Mouse (Mus musculus): ENCODE results near the gene Cdk2ap2. TPM values are rescaled to one million over a fixed set of nuclear protein-coding genes. Genes with fewer than 3 reads are reported as not detected.
A peak's percentile ranks its signal among the peaks of the same experiment; 100 is the strongest.

Cdk2ap2 gene
- polyA plus RNA-seq, 1 experiment from 2014 or later, result 79.2 TPM

- peaks cover 9% of the 10 kb centered on the region; the same call in 1 of the 2 replicates for H3K27me3 ChIP-seq (ENCODE audit: control insufficient read depth, insufficient read depth, low read length)
- H3K9me3 ChIP-seq (ENCODE audit: control insufficient read depth, low read length), result no peaks in the 10 kb centered on the region
- peak overlapping the region; percentile 53 for H3K9ac ChIP-seq
- peaks cover 48% of the 10 kb centered on the region for H3K4me1 ChIP-seq (replicated peaks; ENCODE audit: control insufficient read depth, insufficient read depth, low read length)
- no peak for DNase-seq (ENCODE audit: low spot score)
- WGBS, result 2% methylated on average over 21 of the region's 21 CpGs
- H3K36me3 ChIP-seq (replicated peaks; ENCODE audit: control insufficient read depth, insufficient read depth), result no peaks in the 10 kb centered on the region
- no peak for ATAC-seq (ENCODE audit: low FRiP score)
- peak overlapping the region; percentile 66 for H3K4me3 ChIP-seq (replicated peaks; ENCODE audit: low read length)
- H3K4me2 ChIP-seq (replicated peaks), result peak overlapping the region; percentile 73
- H3K27ac ChIP-seq, result no peak overlapping the region
Measured at GRCm38 (mm10) chr19:4097441-4097825, 451 bp downstream of the Cdk2ap2 start.

DNA sequence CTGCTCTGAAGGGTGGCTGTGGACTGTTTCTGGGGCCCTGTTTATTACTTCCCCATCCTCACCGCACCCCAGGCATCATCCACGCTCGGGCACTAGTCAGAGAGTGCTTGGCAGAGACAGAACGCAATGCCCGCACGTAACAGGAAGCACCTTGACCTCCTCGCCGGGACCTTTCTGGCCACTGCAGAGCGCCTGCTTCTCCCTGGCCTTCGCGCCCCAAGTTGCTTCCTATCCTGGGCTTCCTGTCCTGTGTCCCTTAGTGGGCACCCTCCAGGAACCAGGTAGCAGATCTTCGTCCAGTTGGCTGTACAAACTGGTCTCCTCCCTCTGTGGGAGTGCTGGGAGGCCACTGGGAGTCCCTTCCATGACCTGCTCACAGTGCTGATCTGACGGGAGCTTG is 1.4 kb downstream of the Cdk2ap2 start:
- WGBS, result 90% methylated on average over 13 of the region's 13 CpGs
- Histone ChIP-seq H3K27ac (no peak overlapping the region), H3K36me3 (replicated peaks; ENCODE audit: control insufficient read depth, insufficient read depth) (peaks cover 4% of the 10 kb centered on the region), H3K4me3 (replicated peaks; ENCODE audit: low read length) (no peak overlapping the region), H3K27me3 (ENCODE audit: control insufficient read depth, insufficient read depth, low read length) (peaks cover 9% of the 10 kb centered on the region; the same call in 1 of the 2 replicates), H3K9ac (no peak overlapping the region), H3K4me1 (replicated peaks; ENCODE audit: control insufficient read depth, insufficient read depth, low read length) (peaks cover 48% of the 10 kb centered on the region), H3K9me3 (ENCODE audit: control insufficient read depth, low read length) (no peaks in the 10 kb centered on the region), H3K4me2 (replicated peaks) (no peak overlapping the region)
- DNase-seq (ENCODE audit: low spot score) (no peak), ATAC-seq (ENCODE audit: low FRiP score) (no peak)

GRCm38 (mm10) chr19:4099056-4099455 is 2.1 kb downstream of the Cdk2ap2 start:
- H3K4me3 ChIP-seq (replicated peaks; ENCODE audit: low read length), result no peak overlapping the region
- DNase-seq (ENCODE audit: low spot score) (peak; percentile 87), ATAC-seq (ENCODE audit: low FRiP score) (no peak)
- H3K4me2 ChIP-seq (replicated peaks), result peak overlapping the region; percentile 86; the same call in 1 of the 2 replicates
- H3K27ac ChIP-seq, result no peak overlapping the region
- H3K4me1 ChIP-seq (replicated peaks; ENCODE audit: control insufficient read depth, insufficient read depth, low read length), result peaks cover 48% of the 10 kb centered on the region
- H3K9ac ChIP-seq, result no peak overlapping the region
- WGBS, result 15% methylated on average over 9 of the region's 9 CpGs
- H3K27me3 ChIP-seq (ENCODE audit: control insufficient read depth, insufficient read depth, low read length), result peaks cover 9% of the 10 kb centered on the region; the same call in 1 of the 2 replicates
- H3K9me3 ChIP-seq (ENCODE audit: control insufficient read depth, low read length), result no peaks in the 10 kb centered on the region
- H3K36me3 ChIP-seq (replicated peaks; ENCODE audit: control insufficient read depth, insufficient read depth), result peaks cover 5% of the 10 kb centered on the region

- peaks cover 48% of the 10 kb centered on the region for H3K4me1 ChIP-seq (replicated peaks; ENCODE audit: control insufficient read depth, insufficient read depth, low read length)
- WGBS, result under 1% methylated on average over 52 of the region's 53 CpGs
- no peak for ATAC-seq (ENCODE audit: low FRiP score)
Measured at GRCm38 (mm10) chr19:4099837-4100717, 3.1 kb downstream of the Cdk2ap2 start, which contains the start of gene Pitpnm1. Pitpnm1 (plus strand) TSS chr19:4099998.

GRCm38 (mm10) chr19:4100718-4101261 is 3.8 kb downstream of the Cdk2ap2 start:
- Histone ChIP-seq H3K27ac (peak overlapping the region; percentile 53), H3K36me3 (replicated peaks; ENCODE audit: control insufficient read depth, insufficient read depth) (peaks cover 11% of the 10 kb centered on the region), H3K9me3 (ENCODE audit: control insufficient read depth, low read length) (no peaks in the 10 kb centered on the region), H3K9ac (peak overlapping the region; percentile 75), H3K4me3 (replicated peaks; ENCODE audit: low read length) (peak overlapping the region; percentile 64), H3K4me1 (replicated peaks; ENCODE audit: control insufficient read depth, insufficient read depth, low read length) (peaks cover 48% of the 10 kb centered on the region), H3K4me2 (replicated peaks) (peak overlapping the region; percentile 86), H3K27me3 (ENCODE audit: control insufficient read depth, insufficient read depth, low read length) (peaks cover 9% of the 10 kb centered on the region; the same call in 1 of the 2 replicates)
- ATAC-seq (ENCODE audit: low FRiP score) (no peak; the same call in 1 of the 2 replicates), DNase-seq (ENCODE audit: low spot score) (peak; percentile 59)
- WGBS, result under 1% methylated on average over 52 of the region's 52 CpGs

More at GRCm38 (mm10) chr19:4099837-4100717, 3.1 kb downstream of the Cdk2ap2 start, which contains the start of gene Pitpnm1:
- peak within 1 kb of the TSS; percentile 53 for H3K27ac ChIP-seq
- no peaks in the 10 kb centered on the region for H3K9me3 ChIP-seq (ENCODE audit: control insufficient read depth, low read length)
- DNase-seq (ENCODE audit: low spot score), result no peak
- H3K36me3 ChIP-seq (replicated peaks; ENCODE audit: control insufficient read depth, insufficient read depth), result peaks cover 5% of the 10 kb centered on the region
- H3K9ac ChIP-seq, result peak within 1 kb of the TSS; percentile 75
- H3K27me3 ChIP-seq (ENCODE audit: control insufficient read depth, insufficient read depth, low read length), result peaks cover 9% of the 10 kb centered on the region; the same call in 1 of the 2 replicates
- H3K4me3 ChIP-seq (replicated peaks; ENCODE audit: low read length), result peak within 1 kb of the TSS; percentile 64
- peak within 1 kb of the TSS; percentile 86 for H3K4me2 ChIP-seq (replicated peaks)

DNA sequence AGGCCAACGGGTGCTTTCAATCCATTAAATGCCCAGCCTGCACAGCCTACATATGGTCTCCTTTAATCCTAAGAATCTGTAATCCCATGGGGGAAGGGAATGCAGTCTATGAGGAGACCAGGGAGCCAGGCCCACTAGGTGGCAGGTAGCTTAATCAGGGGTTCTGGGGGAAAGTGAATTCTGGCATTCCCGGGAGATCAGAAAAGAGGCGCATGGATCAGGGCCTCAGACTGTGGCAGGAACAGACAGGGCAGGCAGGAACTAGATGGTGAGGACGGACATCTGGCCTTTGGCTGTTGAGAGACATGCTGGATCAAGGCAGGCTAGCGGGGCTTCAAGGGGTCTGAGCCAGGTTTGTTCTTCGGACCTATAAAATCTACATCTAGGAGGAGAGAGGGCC is 4.5 kb downstream of the Cdk2ap2 start:
- Histone ChIP-seq H3K4me1 (replicated peaks; ENCODE audit: control insufficient read depth, insufficient read depth, low read length) (peaks cover 41% of the 10 kb centered on the region), H3K27me3 (ENCODE audit: control insufficient read depth, insufficient read depth, low read length) (peaks cover 9% of the 10 kb centered on the region; the same call in 1 of the 2 replicates), H3K9me3 (ENCODE audit: control insufficient read depth, low read length) (no peaks in the 10 kb centered on the region), H3K4me3 (replicated peaks; ENCODE audit: low read length) (peak overlapping the region; percentile 64), H3K27ac (peak overlapping the region; percentile 53), H3K4me2 (replicated peaks) (peak overlapping the region; percentile 86), H3K36me3 (replicated peaks; ENCODE audit: control insufficient read depth, insufficient read depth) (peaks cover 15% of the 10 kb centered on the region), H3K9ac (peak overlapping the region; percentile 75)
- WGBS, result 63% methylated on average over 6 of the region's 6 CpGs
- ATAC-seq (ENCODE audit: low FRiP score) (no peak), DNase-seq (ENCODE audit: low spot score) (no peak)

GRCm38 (mm10) chr19:4102049-4102448 is 5.1 kb downstream of the Cdk2ap2 start:
- Histone ChIP-seq H3K9me3 (ENCODE audit: control insufficient read depth, low read length) (no peaks in the 10 kb centered on the region), H3K27me3 (ENCODE audit: control insufficient read depth, insufficient read depth, low read length) (peaks cover 9% of the 10 kb centered on the region; the same call in 1 of the 2 replicates), H3K4me3 (replicated peaks; ENCODE audit: low read length) (peak overlapping the region; percentile 64), H3K4me2 (replicated peaks) (peak overlapping the region; percentile 86), H3K36me3 (replicated peaks; ENCODE audit: control insufficient read depth, insufficient read depth) (peaks cover 15% of the 10 kb centered on the region), H3K4me1 (replicated peaks; ENCODE audit: control insufficient read depth, insufficient read depth, low read length) (peaks cover 40% of the 10 kb centered on the region), H3K9ac (peak overlapping the region; percentile 75), H3K27ac (no peak overlapping the region)
- 94% methylated on average over 2 of the region's 2 CpGs for WGBS
- ATAC-seq (ENCODE audit: low FRiP score) (no peak), DNase-seq (ENCODE audit: low spot score) (no peak)

DNA sequence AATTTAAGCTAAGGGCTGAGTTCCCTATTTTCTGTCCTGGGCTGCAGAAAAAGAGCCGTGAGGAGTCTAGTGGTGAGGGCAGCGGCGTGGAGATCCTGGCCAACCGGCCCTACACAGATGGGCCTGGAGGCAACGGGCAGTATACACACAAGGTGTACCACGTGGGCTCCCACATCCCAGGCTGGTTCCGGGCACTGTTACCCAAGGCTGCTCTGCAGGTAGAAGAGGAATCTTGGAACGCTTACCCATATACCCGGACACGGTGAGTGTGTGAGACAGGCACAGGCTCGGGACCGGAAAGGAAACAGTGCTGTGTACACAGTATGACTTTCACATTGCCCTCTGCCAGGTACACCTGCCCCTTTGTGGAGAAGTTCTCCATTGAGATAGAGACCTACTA is 5.6 kb downstream of the Cdk2ap2 start:
- Histone ChIP-seq H3K27ac (no peak overlapping the region), H3K9ac (no peak overlapping the region), H3K36me3 (replicated peaks; ENCODE audit: control insufficient read depth, insufficient read depth) (peaks cover 17% of the 10 kb centered on the region), H3K9me3 (ENCODE audit: control insufficient read depth, low read length) (no peaks in the 10 kb centered on the region), H3K4me3 (replicated peaks; ENCODE audit: low read length) (no peak overlapping the region), H3K4me2 (replicated peaks) (no peak overlapping the region), H3K4me1 (replicated peaks; ENCODE audit: control insufficient read depth, insufficient read depth, low read length) (peaks cover 38% of the 10 kb centered on the region), H3K27me3 (ENCODE audit: control insufficient read depth, insufficient read depth, low read length) (peaks cover 9% of the 10 kb centered on the region; the same call in 1 of the 2 replicates)
- ATAC-seq (ENCODE audit: low FRiP score) (no peak), DNase-seq (ENCODE audit: low spot score) (no peak)
- 93% methylated on average over 12 of the region's 12 CpGs for WGBS

DNA sequence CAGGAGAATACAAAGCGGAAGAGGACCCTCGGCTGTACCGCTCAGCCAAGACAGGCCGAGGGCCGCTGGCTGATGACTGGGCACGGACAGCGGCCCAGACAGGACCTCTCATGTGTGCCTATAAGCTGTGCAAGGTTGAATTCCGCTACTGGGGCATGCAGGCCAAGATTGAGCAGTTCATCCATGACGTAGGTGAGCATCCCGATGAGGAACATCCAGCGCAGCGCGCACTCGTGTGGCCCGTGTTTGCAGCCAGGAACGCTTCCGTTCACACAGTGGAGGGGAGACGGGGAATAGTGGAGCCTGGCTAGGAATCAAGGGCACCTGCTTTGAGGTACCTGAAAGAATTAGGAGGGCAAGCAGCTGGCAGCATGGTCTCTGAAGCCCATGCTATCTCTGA is 6.3 kb downstream of the Cdk2ap2 start:
- 93% methylated on average over 18 of the region's 18 CpGs for WGBS
- H3K4me3 ChIP-seq (replicated peaks; ENCODE audit: low read length), result no peak overlapping the region
- no peak for ATAC-seq (ENCODE audit: low FRiP score)
- H3K4me1 ChIP-seq (replicated peaks; ENCODE audit: control insufficient read depth, insufficient read depth, low read length), result peaks cover 33% of the 10 kb centered on the region
- peaks cover 9% of the 10 kb centered on the region; the same call in 1 of the 2 replicates for H3K27me3 ChIP-seq (ENCODE audit: control insufficient read depth, insufficient read depth, low read length)
- no peak overlapping the region for H3K9ac ChIP-seq
- no peaks in the 10 kb centered on the region for H3K9me3 ChIP-seq (ENCODE audit: control insufficient read depth, low read length)
- H3K36me3 ChIP-seq (replicated peaks; ENCODE audit: control insufficient read depth, insufficient read depth), result peaks cover 22% of the 10 kb centered on the region
- no peak overlapping the region for H3K4me2 ChIP-seq (replicated peaks)
- no peak overlapping the region for H3K27ac ChIP-seq
- DNase-seq (ENCODE audit: low spot score), result no peak

All from hindbrain, embryonic 14.5 days (tissue).